Mouse (Mus musculus): Measurements from ENCODE around the gene Txnrd3. TPM values are rescaled to one million over a fixed set of nuclear protein-coding genes. Genes with fewer than 3 reads are reported as not detected.
A peak's percentile ranks its signal among the peaks of the same experiment; 100 is the strongest.

Txnrd3 gene
- 10 to 100 TPM; 20.1 to 20.3 TPM for total RNA-seq (2021)
- long read RNA-seq, experiment 1, transcript Txnrd3-201 (16 exons, 2,836 nt), result major isoform, 45 of 50 reads
- long read RNA-seq, experiment 1, partial matches to known transcripts, result 2 of 50 reads
- long read RNA-seq, experiment 1, other reads (novel, unspliced or antisense), result 3 of 50 reads
- long read RNA-seq, experiment 2, transcript Txnrd3-201 (16 exons, 2,836 nt), result major isoform, 47 of 51 reads
- long read RNA-seq, experiment 2, partial matches to known transcripts, result 1 of 51 reads
- long read RNA-seq, experiment 2, other reads (novel, unspliced or antisense), result 3 of 51 reads

DNA sequence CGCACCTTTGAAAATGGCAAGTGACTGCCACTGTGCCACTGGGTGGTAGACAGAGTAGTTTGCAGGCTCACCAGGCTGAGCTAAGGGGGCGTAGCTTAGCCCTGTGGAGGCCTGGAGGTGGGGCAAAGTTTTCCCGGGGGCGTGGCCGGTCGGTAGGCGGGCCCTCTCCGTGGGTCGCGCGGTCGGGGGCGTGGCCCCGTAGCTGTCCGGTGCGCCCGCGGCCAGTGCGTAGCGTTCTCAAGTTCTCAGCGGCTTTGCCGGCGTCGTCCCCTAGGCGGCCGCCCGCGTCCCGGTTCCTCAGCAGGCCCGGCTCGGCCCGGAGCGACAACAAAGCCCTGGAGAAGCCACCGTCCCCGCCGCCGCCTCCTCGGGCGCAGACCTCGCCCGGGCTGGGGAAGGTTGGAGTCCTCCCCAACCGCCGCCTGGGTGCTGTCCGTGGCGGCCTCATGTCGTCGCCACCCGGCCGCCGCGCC lies at the start of gene Txnrd3:
TSS of gene Txnrd3 (plus strand) at position 191 of the 473 bp plus-strand sequence.
- peak; percentile 95 to 96 for DNase-seq
- intact Hi-C loops (cut with DNase I), result no loop called here

DNA sequence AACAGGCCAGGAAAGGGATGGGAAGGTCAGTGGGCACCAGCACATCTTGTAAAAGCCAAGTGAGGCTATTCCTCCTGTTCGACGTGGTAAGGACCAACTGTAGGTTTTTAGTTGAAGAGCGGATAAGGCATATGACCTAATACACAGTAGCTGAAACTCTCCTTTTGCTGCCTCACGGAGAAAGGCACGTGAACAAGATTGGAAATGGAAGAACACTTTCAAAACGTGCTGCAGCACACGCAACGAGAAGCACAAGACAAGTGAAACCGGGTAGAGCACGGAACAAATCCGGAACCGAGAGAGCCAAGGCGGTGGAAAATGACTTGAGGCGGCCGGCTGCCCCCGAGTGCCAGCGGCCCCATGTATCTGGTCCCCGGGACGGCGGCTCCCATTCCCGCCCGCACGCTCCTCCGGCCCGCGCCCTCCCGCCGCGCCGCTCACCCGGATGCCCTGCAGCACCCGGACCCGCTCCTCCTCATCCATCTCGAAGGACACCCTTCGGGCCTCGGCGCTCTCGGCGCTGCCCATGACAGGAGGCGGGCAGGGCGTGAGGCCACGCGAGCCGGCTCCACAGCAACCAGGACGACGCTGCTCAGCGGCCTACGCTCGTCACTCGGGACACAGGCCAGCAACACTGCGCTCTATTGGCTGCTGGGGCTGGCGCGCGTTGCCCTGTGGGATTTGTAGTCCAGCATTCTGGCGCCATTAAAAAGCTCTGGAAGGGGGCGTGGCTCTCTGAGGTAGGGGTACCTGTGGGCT lies 48.6 kb upstream of the Txnrd3 start, which contains the start of gene Chchd6:
TSS of gene Chchd6 (minus strand) at position 635 of the 759 bp plus-strand sequence.
- intact Hi-C loops (cut with DNase I), result no loop called here
- peak; percentile 93 to 96 for DNase-seq

DNA sequence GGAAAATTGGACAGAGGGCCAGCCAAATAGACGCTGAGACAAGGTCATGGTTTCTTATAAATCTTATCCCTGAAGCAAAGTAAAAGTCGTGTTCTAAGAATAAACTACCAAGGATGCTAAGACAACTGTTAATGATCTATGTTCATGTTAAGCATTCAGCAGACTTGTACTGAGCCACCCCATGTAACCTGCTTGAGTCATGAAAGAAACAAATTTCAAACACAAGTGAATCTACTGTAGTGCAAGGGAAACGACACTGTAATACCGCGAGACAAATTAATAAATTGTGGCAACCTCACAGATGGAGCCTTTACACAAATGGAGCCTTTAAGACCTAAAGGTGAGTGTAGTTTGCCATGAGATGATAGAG lies 48.0 kb upstream of the Txnrd3 start:
- no peak for DNase-seq
- intact Hi-C loops (cut with DNase I), result no loop called here

- intact Hi-C loops (cut with DNase I), result no loop called here
Measured at GRCm38 (mm10) chr6:89596510-89596909, 47.3 kb upstream of the Txnrd3 start.

GRCm38 (mm10) chr6:89606096-89606495 lies 37.7 kb upstream of the Txnrd3 start:
- DNase-seq, result no peak
- intact Hi-C loops (cut with DNase I), result no loop called here

More at GRCm38 (mm10) chr6:89596510-89596909, 47.3 kb upstream of the Txnrd3 start:
- DNase-seq, result no peak

DNA sequence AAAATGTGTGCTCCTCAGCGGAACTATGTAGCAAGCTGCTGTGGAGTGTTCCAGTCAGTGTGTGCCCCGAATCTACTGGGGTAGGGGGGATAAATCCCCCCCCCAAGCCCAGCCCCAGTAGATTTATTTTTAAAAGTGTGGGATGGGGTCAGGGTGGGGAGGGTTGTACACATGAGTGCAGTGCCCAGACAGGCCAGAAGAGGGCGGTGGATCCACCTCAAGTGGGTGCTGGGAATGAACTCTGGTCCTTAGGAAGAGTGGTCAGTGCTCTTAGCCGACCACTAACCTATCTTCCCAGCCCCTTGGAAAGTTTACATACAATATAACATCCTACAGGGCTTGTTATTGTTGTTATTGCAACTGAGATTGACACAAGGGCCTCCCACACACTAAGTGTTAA lies 35.8 kb upstream of the Txnrd3 start:
- peak in 1 of 2 experiments; percentile 24 for DNase-seq
- intact Hi-C loops (cut with DNase I), result no loop called here

GRCm38 (mm10) chr6:89613336-89614106 lies 30.3 kb upstream of the Txnrd3 start:
- DNase-seq, result peak; percentile 30 to 37
- intact Hi-C loops (cut with DNase I), result no loop called here

- intact Hi-C loops (cut with DNase I), result no loop called here
- no peak for DNase-seq
Measured at GRCm38 (mm10) chr6:89614107-89614471, 29.7 kb upstream of the Txnrd3 start.

DNA sequence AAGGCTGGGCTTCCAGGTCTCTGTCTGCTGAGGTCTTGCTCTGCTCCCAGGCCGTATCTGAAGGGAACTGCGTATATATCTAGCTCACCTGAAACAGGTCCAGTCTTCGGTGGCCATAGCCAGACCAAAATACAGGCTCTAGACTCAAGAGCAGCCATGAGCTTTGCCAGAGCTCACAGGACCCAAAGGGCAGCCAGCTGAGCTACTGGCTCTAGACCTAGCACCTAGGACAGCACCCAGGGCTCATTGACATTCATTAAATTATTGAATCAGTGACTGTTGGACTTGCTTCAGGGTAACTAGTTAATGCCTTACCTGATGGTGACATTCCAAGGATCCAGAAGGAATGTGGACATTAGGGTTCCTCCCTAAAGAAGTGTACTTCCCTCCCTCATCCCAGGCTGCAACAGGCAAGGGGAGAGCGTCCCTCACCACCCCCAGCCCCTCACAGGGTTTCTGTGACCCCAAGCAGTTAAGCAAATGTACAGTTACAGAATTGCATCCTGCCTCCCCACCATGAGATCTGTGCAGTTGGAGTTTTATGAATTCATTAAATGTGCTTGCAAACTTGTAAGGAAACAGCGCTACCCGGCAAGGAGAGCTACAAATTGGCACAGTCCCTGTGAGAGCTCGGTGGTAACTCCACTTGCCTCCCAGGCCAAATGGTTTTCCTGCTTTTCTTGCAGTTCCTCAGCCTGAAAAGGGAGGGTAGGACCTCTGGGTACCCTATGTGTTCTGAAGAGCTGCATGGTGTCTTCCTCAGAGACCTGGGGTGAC lies 29.0 kb upstream of the Txnrd3 start:
- no peak for DNase-seq
- intact Hi-C loops (cut with DNase I), result no loop called here

GRCm38 (mm10) chr6:89615373-89615755 lies 28.4 kb upstream of the Txnrd3 start:
- DNase-seq, result no peak
- intact Hi-C loops (cut with DNase I), result no loop called here

DNA sequence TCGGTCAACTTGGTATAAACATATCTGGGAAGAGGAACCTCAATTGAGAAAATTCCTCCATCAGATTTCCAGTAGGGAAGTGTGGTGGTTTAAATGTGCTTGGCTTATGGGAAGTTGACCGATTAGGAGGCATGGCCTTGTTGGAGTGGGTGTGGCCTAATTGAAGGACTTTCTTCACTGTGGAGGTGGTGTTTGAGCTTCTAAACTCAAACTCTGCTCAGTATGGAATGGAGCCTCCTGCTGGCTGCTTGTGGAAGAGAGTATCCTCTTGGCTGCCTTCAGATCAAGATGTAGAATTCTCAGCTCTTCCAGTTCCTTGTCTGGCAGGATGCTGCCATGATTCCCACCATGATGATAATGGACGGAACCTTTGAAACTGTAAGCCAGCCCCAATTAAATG lies 21.1 kb upstream of the Txnrd3 start:
- no peak for DNase-seq
- intact Hi-C loops (cut with DNase I), result no loop called here

GRCm38 (mm10) chr6:89628045-89628785 lies 15.6 kb upstream of the Txnrd3 start:
- intact Hi-C loops (cut with DNase I), result no loop called here

DNA sequence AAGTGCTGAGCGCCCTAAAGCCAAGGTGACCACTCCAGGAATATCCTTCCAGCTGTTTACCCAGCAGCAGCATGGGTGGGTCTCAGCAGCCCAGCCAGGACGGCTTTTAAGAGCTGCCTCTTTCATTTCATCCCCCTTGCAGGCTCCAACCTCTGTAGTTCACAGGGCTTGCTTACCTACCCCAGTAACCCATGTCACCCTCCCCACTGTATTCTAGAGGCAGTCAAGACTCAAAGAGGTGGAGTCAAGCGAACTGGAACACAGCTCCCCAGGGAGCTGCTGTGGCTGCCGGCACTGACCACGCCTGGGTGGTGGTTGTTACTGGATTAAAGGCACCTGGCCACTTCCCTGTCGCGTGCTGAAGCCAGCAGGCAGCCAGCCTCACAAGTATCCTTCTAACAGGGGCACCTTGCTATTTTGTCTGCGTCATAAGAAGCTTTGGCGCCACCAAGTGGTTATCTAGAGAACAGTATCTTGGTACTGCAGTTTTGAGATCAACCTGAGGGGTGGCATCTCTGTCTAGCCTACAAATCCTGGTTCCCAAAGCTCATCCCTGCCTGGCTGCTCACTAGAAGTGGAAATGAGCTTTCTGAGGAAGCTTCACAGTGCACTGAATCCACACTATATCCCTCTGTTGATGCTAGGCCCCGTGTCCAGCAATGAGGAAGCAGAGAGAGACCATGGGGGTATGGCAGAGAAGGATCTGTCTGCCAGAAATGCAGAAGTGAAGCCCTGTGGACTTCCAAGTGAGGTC lies 11.8 kb upstream of the Txnrd3 start:
- intact Hi-C loops (cut with DNase I), result loop anchor here (2.0 to 10.0 kb wide), 4 partner anchors 77 to 705 kb away; partner anchors contain the start of gene Plxna1
- peak; percentile 76 to 86 for DNase-seq

More at GRCm38 (mm10) chr6:89628045-89628785, 15.6 kb upstream of the Txnrd3 start:
- no peak for DNase-seq

DNA sequence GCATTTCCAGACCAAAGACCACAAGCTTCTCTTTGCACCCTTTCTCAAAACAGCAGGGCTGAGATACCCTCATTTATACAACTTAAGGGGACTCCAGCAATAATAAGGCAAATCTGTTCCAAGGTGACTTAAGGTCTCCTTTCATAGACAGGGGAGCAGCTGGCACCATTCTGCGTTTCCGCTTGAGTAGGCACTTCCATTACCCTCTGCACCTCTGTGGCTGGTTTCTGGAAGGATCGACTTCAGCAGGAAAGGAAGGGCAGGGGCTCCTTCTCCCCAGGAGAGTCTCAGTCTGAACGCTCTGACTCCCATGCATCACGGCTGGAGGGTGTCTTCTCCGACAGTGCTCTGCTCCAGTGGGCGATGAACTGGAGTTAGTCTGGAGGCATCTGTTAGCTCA lies 10.7 kb upstream of the Txnrd3 start:
- intact Hi-C loops (cut with DNase I), result loop anchor here (2.0 to 10.0 kb wide), 3 partner anchors 270 to 706 kb away; partner anchors contain the start of gene Plxna1
- no peak for DNase-seq

DNA sequence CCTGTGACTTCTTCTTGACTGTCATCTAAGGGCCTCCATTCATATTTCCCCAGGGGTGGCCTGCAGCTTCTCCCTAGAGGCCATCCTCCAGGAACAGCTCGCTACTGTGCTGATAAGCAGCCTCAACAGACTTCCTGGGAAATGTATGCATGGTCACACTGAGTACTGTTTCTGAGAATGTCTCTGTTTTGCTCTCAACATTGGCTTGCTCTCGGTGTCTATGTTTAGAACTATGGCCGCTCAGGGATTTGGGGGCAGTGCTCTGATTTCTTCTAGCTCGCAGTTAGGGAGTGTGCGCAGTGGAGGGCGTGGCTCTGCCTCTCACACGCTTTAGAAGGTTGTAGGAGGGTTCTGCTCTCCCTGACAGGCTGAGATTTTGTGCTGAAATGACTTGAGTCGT lies 9.4 kb upstream of the Txnrd3 start:
- DNase-seq, result peak; percentile 41 to 43
- intact Hi-C loops (cut with DNase I), result loop anchor here (10.0 kb wide), 1 partner anchor 300 kb away; no protein-coding TSS in a partner anchor

- intact Hi-C loops (cut with DNase I), result loop anchor here (10.0 kb wide), 1 partner anchor 303 kb away; no protein-coding TSS in a partner anchor
- DNase-seq, result no peak
Measured at GRCm38 (mm10) chr6:89637977-89638376, 5.8 kb upstream of the Txnrd3 start.

GRCm38 (mm10) chr6:89639025-89639424 lies 4.8 kb upstream of the Txnrd3 start:
- DNase-seq, result peak; percentile 32 to 60
- intact Hi-C loops (cut with DNase I), result loop anchor here (10.0 kb wide), 1 partner anchor 304 kb away; no protein-coding TSS in a partner anchor

All from heart, postnatal 14 days (tissue).